26 mouse cellular contexts compared by ENCODE assay signal in the genomic region with DNA sequence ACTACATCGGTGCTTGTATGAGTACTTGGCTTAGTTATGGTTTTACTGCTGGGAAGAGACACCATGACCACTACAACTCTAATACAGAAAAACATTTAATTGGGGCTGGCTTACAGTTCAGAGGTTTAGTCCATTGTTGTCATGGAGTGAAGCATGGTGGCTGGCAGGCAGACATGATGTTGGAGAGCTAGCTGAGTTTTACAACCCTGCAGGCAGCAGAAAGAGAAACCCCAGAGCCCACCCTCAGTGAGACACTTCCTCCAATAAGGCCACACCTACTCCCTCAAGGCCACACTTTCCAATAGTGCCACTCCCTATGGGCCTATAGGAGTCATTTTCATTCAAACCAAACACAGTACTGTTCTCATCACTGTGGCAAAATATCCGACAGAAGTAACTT.
DNase-seq lines count a peak whose midpoint lies in the region; ATAC-seq and TF ChIP-seq lines count a peak whose summit lies in the region.
"Had no signal": no experiment of that assay in that cellular context is flagged by ENCODE, and none has a peak within 500 bp of the region (broad histone marks: within the 10 kb centered on the region; RNA-seq: fewer than 3 reads in every experiment).

No protein-coding gene starts in this region.

- H3K79me2 ChIP-seq in heart, adult 2 months (replicated peaks; ENCODE audit: control insufficient read depth, insufficient read depth, low read length), result no peaks in the 10 kb centered on the region
- peaks cover 7% of the 10 kb centered on the region; the same call in 1 of the 2 replicates for H3K79me2 ChIP-seq in CH12.LX (replicated peaks; ENCODE audit: control insufficient read depth, extremely low read depth, insufficient read depth, poor library complexity, severe bottlenecking)
- no peaks in the 10 kb centered on the region for H3K79me2 ChIP-seq in MEL (ENCODE audit: control insufficient read depth, insufficient read depth, low read length, poor library complexity)

- no peak overlapping the region for H3K27ac ChIP-seq in heart, embryonic 10.5 days
- no peak overlapping the region for H3K27ac ChIP-seq in heart, adult 2 months
- H3K27ac ChIP-seq in CH12.LX (ENCODE audit: insufficient read depth, low read depth) (peak overlapping the region; percentile 74), MEL (ENCODE audit: control insufficient read depth, low read depth, low read length) (0 out of 2 replicates have a peak overlapping the region, but pooled peaks have one; percentile 12)
- H3K27ac ChIP-seq in midbrain, postnatal 0 days (ENCODE audit: low read depth, low read length), result no peak overlapping the region
- H3K27ac ChIP-seq: embryonic facial prominence, embryonic 13.5 days; embryonic facial prominence, embryonic 15.5 days; forebrain, embryonic 10.5 days; forebrain, embryonic 12.5 days had no signal

- in situ Hi-C loops in CH12.LX (cut with MboI; ENCODE audit: low pct_ligation_motif_present, low pct_unique_long_range_greater_than_20kb, low sequenced_read_pairs), result loop anchor here (10.0 to 25.0 kb wide), 4 partner anchors 168 to 705 kb away; no protein-coding TSS in a partner anchor

- no peak overlapping the region for H3K9ac ChIP-seq in heart, adult 2 months (ENCODE audit: low read depth, low read length)
- H3K9ac ChIP-seq in CH12.LX (ENCODE audit: insufficient read depth, low read depth) (peak overlapping the region; percentile 79), MEL (ENCODE audit: control insufficient read depth, low read depth, low read length, poor library complexity, severe bottlenecking) (no peak overlapping the region)
- H3K9ac ChIP-seq in midbrain, postnatal 0 days (replicated peaks; ENCODE audit: low read length, poor library complexity, severe bottlenecking), result no peak overlapping the region
- H3K9ac ChIP-seq: embryonic facial prominence, embryonic 13.5 days; embryonic facial prominence, embryonic 15.5 days; forebrain, embryonic 12.5 days had no signal

- no peak overlapping the region for H3K4me3 ChIP-seq in heart, embryonic 10.5 days
- no peak overlapping the region for H3K4me3 ChIP-seq in heart, adult 2 months
- H3K4me3 ChIP-seq in CH12.LX (replicated peaks in 1 of 3; ENCODE audit: low read depth in 2 of 3, low read length in 2 of 3, poor library complexity in 1 of 3) (peak overlapping the region; percentile 48 to 57 (median 48)), MEL (ENCODE audit: control insufficient read depth in 1 of 2, insufficient read depth in 1 of 2, low read depth in 2 of 2, low read length in 2 of 2) (no peak overlapping the region)
- H3K4me3 ChIP-seq in midbrain, postnatal 0 days (ENCODE audit: low read depth, low read length), result no peak overlapping the region
- H3K4me3 ChIP-seq: embryonic facial prominence, embryonic 13.5 days; embryonic facial prominence, embryonic 15.5 days; erythroblast, embryonic 14.5 days; forebrain, embryonic 10.5 days; forebrain, embryonic 12.5 days had no signal

- TF ChIP-seq RAD21 in CH12.LX (IDR thresholded peaks at IDR 0.05; ENCODE audit: low read depth, low read length), result no peak
- no peak for TF ChIP-seq RAD21 in MEL (IDR thresholded peaks at IDR 0.05; ENCODE audit: low read depth, low read length)

- peak overlapping the region; percentile 68 for H3K4me2 ChIP-seq in CH12.LX (ENCODE audit: insufficient read depth, low read depth, poor library complexity, severe bottlenecking)
- H3K4me2 ChIP-seq in midbrain, postnatal 0 days (ENCODE audit: low read depth, low read length, poor library complexity, severe bottlenecking), result no peak overlapping the region
- H3K4me2 ChIP-seq: embryonic facial prominence, embryonic 13.5 days; embryonic facial prominence, embryonic 15.5 days; forebrain, embryonic 12.5 days had no signal

- TF ChIP-seq POLR2A in heart, adult 2 months (IDR thresholded peaks at IDR 0.05; ENCODE audit: insufficient read depth, low read depth, low read length), result no peak
- TF ChIP-seq POLR2A in CH12.LX (IDR thresholded peaks at IDR 0.05; ENCODE audit: low read depth, low read length), result peak; percentile 64
- TF ChIP-seq POLR2A in MEL (IDR thresholded peaks at IDR 0.05; ENCODE audit: control insufficient read depth in 1 of 2, insufficient read depth in 1 of 2, low read depth in 1 of 2, low read length in 2 of 2, poor library complexity in 1 of 2), result no peak

- no peaks in the 10 kb centered on the region for H3K9me3 ChIP-seq in heart, embryonic 10.5 days
- H3K9me3 ChIP-seq in CH12.LX (replicated peaks; ENCODE audit: low read length) (no peaks in the 10 kb centered on the region), MEL (replicated peaks; ENCODE audit: insufficient read depth, low read length) (no peaks in the 10 kb centered on the region)
- H3K9me3 ChIP-seq in midbrain, postnatal 0 days (ENCODE audit: low read length), result no peaks in the 10 kb centered on the region
- H3K9me3 ChIP-seq: embryonic facial prominence, embryonic 13.5 days; embryonic facial prominence, embryonic 15.5 days; forebrain, embryonic 10.5 days; forebrain, embryonic 12.5 days; G1E had no signal

- DNase-seq in heart, embryonic 10.5 days (ENCODE audit: low spot score), result peak; percentile 38
- no peak for DNase-seq in heart, adult 2 months
- DNase-seq in CH12.LX (ENCODE audit: extremely low read depth) (peak; percentile 72), MEL (ENCODE audit: low read depth, low spot score) (peak; percentile 51), ZHBTc4 (ENCODE audit: low read depth, low spot score) (peak; percentile 33)
- no peak for DNase-seq in midbrain, postnatal 0 days (ENCODE audit: low spot score)
- no peak for DNase-seq in layer of hippocampus, adult 9-11 months
- no peak for DNase-seq in layer of hippocampus, adult 9-10 months (ENCODE audit: low spot score)
- DNase-seq: adrenal gland, adult 2 months; adrenal gland, postnatal 10 days; adrenal gland, postnatal 25 days; B cell, adult 2 months; cerebellum, adult 11 months; cerebellum, adult 18-20 months; cerebellum, adult 8-10 months; cerebellum, adult 9-11 months; cerebellum, postnatal 25 days; embryo, embryonic 11 days had no signal

- no peak for TF ChIP-seq CTCF in heart, adult 2 months (IDR thresholded peaks at IDR 0.05)
- TF ChIP-seq CTCF in CH12.LX (conservative IDR thresholded peaks at IDR 0.05 in 1 of 2, IDR thresholded peaks at IDR 0.05 in 1 of 2; ENCODE audit: low read depth in 2 of 2, low read length in 2 of 2), result no peak
- TF ChIP-seq CTCF in MEL (IDR thresholded peaks at IDR 0.05 in 2 of 3, conservative IDR thresholded peaks at IDR 0.05 in 1 of 3; ENCODE audit: control insufficient read depth in 1 of 3, insufficient read depth in 1 of 3, low read depth in 2 of 3, low read length in 3 of 3, poor library complexity in 1 of 3, severe bottlenecking in 1 of 3), result no peak
- TF ChIP-seq CTCF in midbrain, postnatal 0 days (IDR thresholded peaks at IDR 0.05), result no peak

- 0 out of 2 replicates have a peak, but pooled peaks cover 4% of the 10 kb centered on the region for H3K4me1 ChIP-seq in heart, embryonic 10.5 days
- peaks cover 1% of the 10 kb centered on the region; the same call in 1 of the 2 replicates for H3K4me1 ChIP-seq in heart, adult 2 months (ENCODE audit: control insufficient read depth, insufficient read depth, low read length)
- H3K4me1 ChIP-seq in CH12.LX (ENCODE audit: control insufficient read depth in 1 of 2, insufficient read depth in 2 of 2) (peaks cover 18 to 81% of the 10 kb centered on the region in 2 experiments), MEL (ENCODE audit: control insufficient read depth in 1 of 2, insufficient read depth in 2 of 2, low read length in 2 of 2) (peaks cover 0 to 24% of the 10 kb centered on the region in 2 experiments; a peak in 3 of 4 replicates)
- H3K4me1 ChIP-seq in midbrain, postnatal 0 days (ENCODE audit: insufficient read depth, low read length), result no peaks in the 10 kb centered on the region
- H3K4me1 ChIP-seq: embryonic facial prominence, embryonic 15.5 days had no signal

- WGBS in heart, embryonic 10.5 days, result 79% methylated on average over 2 of the region's 2 CpGs
- 91% methylated on average over 2 of the region's 2 CpGs for WGBS in heart, adult 2 months
- WGBS in midbrain, postnatal 0 days, result 88% methylated on average over 2 of the region's 2 CpGs

- ATAC-seq in midbrain, postnatal 0 days (ENCODE audit: low FRiP score), result no peak
- ATAC-seq: CD4-positive, CD25-positive, alpha-beta regulatory T cell, adult 4 months; forebrain, embryonic 14.5 days had no signal

- H3K27me3 ChIP-seq in heart, embryonic 10.5 days (ENCODE audit: insufficient read depth, poor library complexity, severe bottlenecking), result no peaks in the 10 kb centered on the region
- H3K27me3 ChIP-seq in heart, adult 2 months (ENCODE audit: control insufficient read depth, insufficient read depth, low read length), result no peaks in the 10 kb centered on the region
- no peaks in the 10 kb centered on the region for H3K27me3 ChIP-seq in CH12.LX (replicated peaks)
- no peaks in the 10 kb centered on the region for H3K27me3 ChIP-seq in MEL (ENCODE audit: control insufficient read depth in 1 of 2, insufficient read depth in 2 of 2, low read length in 2 of 2)
- no peaks in the 10 kb centered on the region for H3K27me3 ChIP-seq in midbrain, postnatal 0 days (ENCODE audit: insufficient read depth, low read length)
- H3K27me3 ChIP-seq: embryonic facial prominence, embryonic 13.5 days; embryonic facial prominence, embryonic 15.5 days; forebrain, embryonic 12.5 days had no signal

- intact Hi-C loops in heart, adult 2 months (cut with DNase I), result no loop called here

- TF ChIP-seq EP300 in heart, adult 2 months (IDR thresholded peaks at IDR 0.05; ENCODE audit: insufficient read depth, low read depth, low read length), result no peak
- no peak; the same call in 1 of the 2 replicates for TF ChIP-seq EP300 in CH12.LX (IDR thresholded peaks at IDR 0.05; ENCODE audit: low read length)
- no peak for TF ChIP-seq EP300 in MEL (IDR thresholded peaks at IDR 0.05; ENCODE audit: low read depth in 1 of 2, low read length in 2 of 2)

- no peaks in the 10 kb centered on the region for H3K36me3 ChIP-seq in heart, embryonic 10.5 days
- no peaks in the 10 kb centered on the region for H3K36me3 ChIP-seq in heart, adult 2 months (ENCODE audit: control insufficient read depth, insufficient read depth, low read length)
- H3K36me3 ChIP-seq in CH12.LX (replicated peaks in 1 of 2; ENCODE audit: control insufficient read depth in 1 of 2, insufficient read depth in 1 of 2, low read length in 1 of 2) (no peaks in the 10 kb centered on the region), MEL (ENCODE audit: control insufficient read depth in 1 of 2, insufficient read depth in 2 of 2, low read length in 2 of 2) (peaks cover 0 to 22% of the 10 kb centered on the region in 2 experiments; a peak in 2 of 4 replicates)
- H3K36me3 ChIP-seq in midbrain, postnatal 0 days (ENCODE audit: insufficient read depth, low read length), result no peaks in the 10 kb centered on the region
- H3K36me3 ChIP-seq: embryonic facial prominence, embryonic 13.5 days; embryonic facial prominence, embryonic 15.5 days; forebrain, embryonic 10.5 days; forebrain, embryonic 12.5 days; G1E had no signal

- dilution Hi-C loops in CH12.LX (cut with MboI; ENCODE audit: extremely low pct_ligation_motif_present, extremely low pct_unique_long_range_greater_than_20kb, low sequenced_read_pairs), result no loop called here

TF ChIP-seq in CH12.LX, 34 proteins besides CTCF, POLR2A, EP300 and RAD21 (continues in another document):
- TF ChIP-seq RCOR1 (conservative IDR thresholded peaks at IDR 0.05; ENCODE audit: low read depth, low read length), result no peak

TF ChIP-seq in MEL, 35 proteins besides CTCF, POLR2A, EP300 and RAD21 (continues in another document):
- TF ChIP-seq MXI1 (IDR thresholded peaks at IDR 0.05; ENCODE audit: low read depth, low read length), result no peak

Comparison
In these comparisons a context has a peak if more than half of its experiments do, and no peak if none do; other contexts are left out.
1. DNase-seq: peak in heart, embryonic 10.5 days (single experiment), CH12.LX (single experiment), MEL (single experiment) and ZHBTc4 (single experiment); none in heart, adult 2 months (0 of 2), midbrain, postnatal 0 days (single experiment), layer of hippocampus, adult 9-11 months (single experiment) and layer of hippocampus, adult 9-10 months (single experiment).
2. H3K27ac ChIP-seq: peak in CH12.LX (single experiment) and MEL (single experiment); none in heart, embryonic 10.5 days (single experiment), heart, adult 2 months (single experiment) and midbrain, postnatal 0 days (single experiment).
3. H3K4me3 ChIP-seq: peak in CH12.LX (3 of 3); none in heart, embryonic 10.5 days (single experiment), heart, adult 2 months (single experiment), MEL (0 of 2) and midbrain, postnatal 0 days (single experiment).